Mouse (Mus musculus): Measurements from ENCODE around the gene Fhdc1. TPM values are rescaled to one million over a fixed set of nuclear protein-coding genes. Genes with fewer than 3 reads are reported as not detected.

Fhdc1 gene
- polyA plus RNA-seq, 1 experiment from 2014 or later, result 5.5 TPM

- no peak for ATAC-seq (replicated peaks)
- H3K4me3 ChIP-seq, result no peak overlapping the region
- 85% methylated on average over 4 of the region's 4 CpGs for WGBS
Observed at GRCm38 (mm10) chr3:84442890-84443289, 37.3 kb downstream of the Fhdc1 start.

GRCm38 (mm10) chr3:84439431-84440210, 40.6 kb downstream of the Fhdc1 start:
- H3K27ac ChIP-seq, result no peak overlapping the region
- no peak for ATAC-seq (replicated peaks)
- H3K4me2 ChIP-seq, result no peak overlapping the region
- H3K4me1 ChIP-seq, result peaks cover 10% of the 10 kb centered on the region
- H3K9me3 ChIP-seq, result no peaks in the 10 kb centered on the region
- no peaks in the 10 kb centered on the region for H3K36me3 ChIP-seq (replicated peaks)
- H3K27me3 ChIP-seq (replicated peaks), result no peaks in the 10 kb centered on the region
- H3K4me3 ChIP-seq, result no peak overlapping the region
- H3K9ac ChIP-seq, result no peak overlapping the region
- WGBS, result 93% methylated on average over 7 of the region's 7 CpGs

More at GRCm38 (mm10) chr3:84442890-84443289, 37.3 kb downstream of the Fhdc1 start:
- Histone ChIP-seq H3K27me3 (replicated peaks) (no peaks in the 10 kb centered on the region), H3K9ac (no peak overlapping the region), H3K4me2 (no peak overlapping the region), H3K36me3 (replicated peaks) (no peaks in the 10 kb centered on the region), H3K4me1 (no peaks in the 10 kb centered on the region), H3K27ac (no peak overlapping the region), H3K9me3 (no peaks in the 10 kb centered on the region)

DNA sequence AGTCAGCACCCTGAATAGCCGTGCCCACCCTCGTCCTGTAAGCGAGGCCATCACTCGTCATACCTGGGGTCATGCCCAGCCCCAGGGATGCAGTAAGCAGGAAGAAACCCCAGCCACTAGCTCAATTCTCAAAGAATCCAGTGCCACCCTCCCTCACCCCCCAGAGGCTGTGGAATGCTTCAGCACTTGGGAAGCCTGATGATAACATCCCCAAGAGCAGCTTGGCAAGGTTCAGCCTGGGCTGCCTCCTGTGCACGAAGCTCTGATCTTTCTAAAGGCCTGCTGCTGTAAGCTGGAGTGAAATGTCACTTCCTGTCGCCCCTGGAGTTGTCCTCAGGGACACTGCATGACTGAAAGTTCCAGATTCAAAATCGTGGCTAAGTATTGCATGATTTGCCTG, 41.4 kb downstream of the Fhdc1 start:
- WGBS, result 79% methylated on average over 7 of the region's 7 CpGs
- H3K9me3 ChIP-seq, result no peaks in the 10 kb centered on the region
- no peak overlapping the region for H3K9ac ChIP-seq
- peaks cover 10% of the 10 kb centered on the region for H3K4me1 ChIP-seq
- ATAC-seq (replicated peaks), result no peak
- H3K27me3 ChIP-seq (replicated peaks), result no peaks in the 10 kb centered on the region
- no peaks in the 10 kb centered on the region for H3K36me3 ChIP-seq (replicated peaks)
- no peak overlapping the region for H3K27ac ChIP-seq
- no peak overlapping the region for H3K4me3 ChIP-seq
- no peak overlapping the region for H3K4me2 ChIP-seq

- 81% methylated on average over 11 of the region's 11 CpGs for WGBS
- ATAC-seq (replicated peaks), result no peak
- H3K27ac ChIP-seq, result no peak overlapping the region
- H3K27me3 ChIP-seq (replicated peaks), result no peaks in the 10 kb centered on the region
- H3K4me1 ChIP-seq, result peaks cover 10% of the 10 kb centered on the region
- H3K4me2 ChIP-seq, result no peak overlapping the region
- no peaks in the 10 kb centered on the region for H3K36me3 ChIP-seq (replicated peaks)
- H3K9ac ChIP-seq, result no peak overlapping the region
- H3K4me3 ChIP-seq, result no peak overlapping the region
- no peaks in the 10 kb centered on the region for H3K9me3 ChIP-seq
Observed at GRCm38 (mm10) chr3:84438118-84438517, 42.1 kb downstream of the Fhdc1 start.

- ATAC-seq (replicated peaks), result no peak
- H3K27ac ChIP-seq, result no peak overlapping the region
- H3K9me3 ChIP-seq, result no peaks in the 10 kb centered on the region
- H3K4me1 ChIP-seq, result peaks cover 10% of the 10 kb centered on the region
- no peak overlapping the region for H3K4me2 ChIP-seq
- no peaks in the 10 kb centered on the region for H3K36me3 ChIP-seq (replicated peaks)
- no peak overlapping the region for H3K9ac ChIP-seq
- no peaks in the 10 kb centered on the region for H3K27me3 ChIP-seq (replicated peaks)
- 96% methylated on average over 7 of the region's 7 CpGs for WGBS
- H3K4me3 ChIP-seq, result no peak overlapping the region
Observed at GRCm38 (mm10) chr3:84436947-84437346, 43.3 kb downstream of the Fhdc1 start.

- 0 out of 2 replicates have a peak overlapping the region, but pooled peaks have one; percentile 31 for H3K27ac ChIP-seq
- ATAC-seq (replicated peaks), result peak; percentile 61
- 26% methylated on average over 11 of the region's 11 CpGs for WGBS
- H3K27me3 ChIP-seq (replicated peaks), result no peaks in the 10 kb centered on the region
- H3K36me3 ChIP-seq (replicated peaks), result no peaks in the 10 kb centered on the region
- H3K4me1 ChIP-seq, result peaks cover 10% of the 10 kb centered on the region
- H3K4me3 ChIP-seq, result no peak overlapping the region
- no peak overlapping the region for H3K4me2 ChIP-seq
- H3K9me3 ChIP-seq, result no peaks in the 10 kb centered on the region
- no peak overlapping the region for H3K9ac ChIP-seq
Observed at GRCm38 (mm10) chr3:84435288-84436043, 44.8 kb downstream of the Fhdc1 start.

DNA sequence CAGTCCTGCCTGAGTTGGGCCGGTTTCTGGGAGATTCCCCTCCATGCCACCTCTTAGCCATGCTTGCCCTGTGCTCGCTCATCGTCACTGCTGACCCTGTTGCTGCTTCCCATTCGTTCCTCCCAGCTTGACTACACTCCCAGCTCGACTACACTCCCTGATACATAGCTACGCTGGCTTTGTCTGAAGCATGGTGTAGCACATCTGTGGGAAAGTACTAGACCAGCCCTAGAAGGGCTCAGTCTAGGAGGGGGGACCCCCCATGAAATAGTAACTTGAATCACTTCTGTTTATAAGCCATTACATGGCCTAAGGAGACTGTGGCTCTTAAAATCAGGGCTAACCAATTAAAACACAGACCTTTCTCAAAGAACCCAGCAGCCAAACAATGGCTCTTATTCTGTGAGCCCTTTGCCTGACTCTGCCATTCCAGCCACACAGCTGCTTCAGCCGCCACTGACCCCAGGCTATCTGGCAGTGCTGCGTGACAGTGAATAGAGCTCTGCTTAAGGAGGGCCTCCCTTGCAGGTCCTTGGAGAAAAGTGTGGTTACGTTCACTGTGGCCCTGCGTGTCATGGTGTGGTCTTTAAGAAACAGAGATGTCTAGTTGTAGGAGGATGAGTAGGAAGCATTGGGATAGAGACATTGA, 47.3 kb downstream of the Fhdc1 start:
- no peaks in the 10 kb centered on the region for H3K27me3 ChIP-seq (replicated peaks)
- peaks cover 10% of the 10 kb centered on the region for H3K4me1 ChIP-seq
- ATAC-seq (replicated peaks), result no peak
- no peaks in the 10 kb centered on the region for H3K36me3 ChIP-seq (replicated peaks)
- WGBS, result 44% methylated on average over 10 of the region's 10 CpGs
- H3K9ac ChIP-seq, result no peak overlapping the region
- H3K4me2 ChIP-seq, result no peak overlapping the region
- H3K4me3 ChIP-seq, result no peak overlapping the region
- H3K27ac ChIP-seq, result no peak overlapping the region
- no peaks in the 10 kb centered on the region for H3K9me3 ChIP-seq

- Histone ChIP-seq H3K9me3 (no peaks in the 10 kb centered on the region), H3K4me1 (peaks cover 10% of the 10 kb centered on the region), H3K27ac (no peak overlapping the region), H3K27me3 (replicated peaks) (no peaks in the 10 kb centered on the region), H3K36me3 (replicated peaks) (no peaks in the 10 kb centered on the region), H3K9ac (no peak overlapping the region), H3K4me2 (no peak overlapping the region), H3K4me3 (no peak overlapping the region)
- WGBS, result 74% methylated on average over 5 of the region's 5 CpGs
- no peak for ATAC-seq (replicated peaks)
Observed at GRCm38 (mm10) chr3:84431257-84431656, 49.0 kb downstream of the Fhdc1 start.

DNA sequence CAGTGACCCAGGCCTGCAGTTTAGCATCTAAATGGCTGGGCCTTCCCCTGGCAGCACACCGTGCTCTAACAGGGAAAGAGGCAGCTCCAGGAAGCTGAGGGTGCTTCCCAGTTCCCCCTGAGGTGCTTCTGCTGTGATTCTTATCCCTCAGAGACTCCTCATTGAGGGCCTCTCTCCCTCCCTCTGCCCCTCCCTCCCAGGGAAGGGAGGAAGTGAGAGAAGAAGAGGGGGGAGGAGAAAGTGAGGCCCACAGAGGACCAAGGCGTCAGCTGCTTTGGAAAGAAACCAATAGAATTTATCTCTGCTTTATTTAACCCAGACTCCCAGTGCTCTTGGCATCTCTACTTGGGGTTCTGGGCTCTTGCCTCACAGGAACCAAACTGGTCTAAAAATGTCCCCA, 50.1 kb downstream of the Fhdc1 start:
- H3K4me1 ChIP-seq, result no peaks in the 10 kb centered on the region; the same call in 1 of the 2 replicates
- no peaks in the 10 kb centered on the region for H3K9me3 ChIP-seq
- no peaks in the 10 kb centered on the region for H3K36me3 ChIP-seq (replicated peaks)
- WGBS, result 11% methylated on average over 2 of the region's 2 CpGs
- ATAC-seq (replicated peaks), result no peak
- no peak overlapping the region for H3K27ac ChIP-seq
- no peak overlapping the region for H3K4me2 ChIP-seq
- H3K27me3 ChIP-seq (replicated peaks), result no peaks in the 10 kb centered on the region
- H3K9ac ChIP-seq, result no peak overlapping the region
- no peak overlapping the region for H3K4me3 ChIP-seq

- no peaks in the 10 kb centered on the region for H3K4me1 ChIP-seq
- no peaks in the 10 kb centered on the region for H3K9me3 ChIP-seq
- no peak for ATAC-seq (replicated peaks)
- 94% methylated on average over 12 of the region's 12 CpGs for WGBS
- no peak overlapping the region for H3K9ac ChIP-seq
- no peak overlapping the region for H3K27ac ChIP-seq
- no peak overlapping the region for H3K4me3 ChIP-seq
- no peaks in the 10 kb centered on the region for H3K36me3 ChIP-seq (replicated peaks)
- H3K4me2 ChIP-seq, result no peak overlapping the region
- H3K27me3 ChIP-seq (replicated peaks), result no peaks in the 10 kb centered on the region
Observed at GRCm38 (mm10) chr3:84428994-84429725, 51.1 kb downstream of the Fhdc1 start.

GRCm38 (mm10) chr3:84427779-84428178, 52.5 kb downstream of the Fhdc1 start:
- 88% methylated on average over 5 of the region's 5 CpGs for WGBS
- Histone ChIP-seq H3K27ac (no peak overlapping the region), H3K9ac (no peak overlapping the region), H3K4me1 (no peaks in the 10 kb centered on the region), H3K27me3 (replicated peaks) (no peaks in the 10 kb centered on the region), H3K36me3 (replicated peaks) (no peaks in the 10 kb centered on the region), H3K9me3 (no peaks in the 10 kb centered on the region), H3K4me3 (no peak overlapping the region), H3K4me2 (no peak overlapping the region)
- no peak for ATAC-seq (replicated peaks)

- 87% methylated on average over 5 of the region's 5 CpGs for WGBS
- H3K4me1 ChIP-seq, result no peaks in the 10 kb centered on the region
- H3K27ac ChIP-seq, result no peak overlapping the region
- no peak overlapping the region for H3K9ac ChIP-seq
- H3K27me3 ChIP-seq (replicated peaks), result no peaks in the 10 kb centered on the region
- no peaks in the 10 kb centered on the region for H3K36me3 ChIP-seq (replicated peaks)
- no peak overlapping the region for H3K4me3 ChIP-seq
- no peaks in the 10 kb centered on the region for H3K9me3 ChIP-seq
- ATAC-seq (replicated peaks), result no peak
- no peak overlapping the region for H3K4me2 ChIP-seq
Observed at GRCm38 (mm10) chr3:84422340-84422739, 57.9 kb downstream of the Fhdc1 start.

All from midbrain, embryonic 15.5 days (tissue).